Mouse (Mus musculus): ENCODE data around the gene Brap.

GRCm38 (mm10) chr5:121682250-121682649 lies 21.9 kb downstream of the Brap start:
- TF ChIP-seq POLR2A (IDR thresholded peaks at IDR 0.05; ENCODE audit: extremely low read depth, insufficient read depth, low read length) (no peak), CTCF (IDR thresholded peaks at IDR 0.05; ENCODE audit: extremely low read depth, insufficient read depth, low read length) (no peak)

All from cortical plate, adult 2 months (tissue).